Mouse (Mus musculus) forebrain, embryonic 10.5 days (tissue): ENCODE measurements around the gene Pde4b. TPM values are rescaled to one million over a fixed set of nuclear protein-coding genes. Genes with fewer than 3 reads are reported as not detected.
A peak's percentile ranks its signal among the peaks of the same experiment; 100 is the strongest.

Experiments
- DNase-seq: peaks from one replicate; pipeline ENCODE4 v3.0.0-alpha.2; 2017; ENCODE audit warnings: low spot score; ENCODE audit errors: extremely low spot score
- H3K27ac ChIP-seq: fragments of 300-500 bp; sonication (generic); 2 replicates; pipeline ENCODE4 v1.5.1; 2016; ENCODE audit warnings: mild to moderate bottlenecking
- H3K27me3 ChIP-seq: fragments of 300-500 bp; sonication (generic); 2 replicates; pipeline ENCODE4 v1.6.1; 2016; ENCODE audit warnings: mild to moderate bottlenecking; ENCODE audit not compliant: poor library complexity, severe bottlenecking
- H3K36me3 ChIP-seq: fragments of 300-500 bp; sonication (generic); replicated peaks from 2 replicates; pipeline ENCODE4 v1.6.1; 2016; ENCODE audit warnings: mild to moderate bottlenecking, moderate library complexity
- H3K4me1 ChIP-seq: fragments of 300-500 bp; sonication (generic); 2 replicates; pipeline ENCODE4 v1.6.1; 2016
- H3K4me3 ChIP-seq: fragments of 300-500 bp; sonication (generic); 2 replicates; pipeline ENCODE4 v1.5.1; 2016; ENCODE audit warnings: mild to moderate bottlenecking, moderate library complexity
- H3K9me3 ChIP-seq: fragments of 300-500 bp; sonication (generic); 2 replicates; pipeline ENCODE4 v1.6.1; 2016; ENCODE audit warnings: mild to moderate bottlenecking, moderate library complexity
- WGBS: fragments of 180-500 bp; shearing (Covaris S2); methylation state at CpG from one replicate; pipeline ENCODE4 v1.1.7; 2016; 5-methylcytosine and 5-hydroxymethylcytosine counted together
- polyA plus RNA-seq: library from polyadenylated mRNA; unstranded; fragments of >200 nt; fragmentation: Nextera tagmentation; extraction: Ambion mirVana; gene quantifications from 2 replicates; pipeline ENCODE4 v1.2.1, GENCODE M21; 2016

Gene Pde4b
- polyA plus RNA-seq, 1 experiment from 2014 or later, result 6.3 TPM

DNA sequence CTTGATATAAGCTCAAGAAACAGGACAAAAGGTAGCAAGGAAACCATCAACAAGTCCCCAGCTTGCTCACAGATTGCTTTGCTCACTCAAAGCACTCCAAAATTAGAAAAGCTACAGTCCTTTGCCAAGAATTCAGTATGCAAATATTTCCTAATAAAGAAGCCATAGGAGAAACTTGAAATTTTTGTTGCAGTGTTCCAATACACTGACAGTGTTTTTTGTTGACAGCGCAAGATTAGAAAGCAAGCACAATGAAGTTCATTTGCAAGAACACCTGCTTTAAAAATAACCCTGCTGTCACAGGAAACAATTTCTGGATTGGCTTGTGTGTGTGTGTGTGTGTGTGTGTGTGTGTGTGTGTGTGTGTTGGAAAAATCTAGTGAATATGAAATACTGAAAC is 311.2 kb downstream of the Pde4b start:
- Histone ChIP-seq H3K4me3 (no peak overlapping the region), H3K4me1 (no peaks in the 10 kb centered on the region), H3K27ac (no peak overlapping the region), H3K9me3 (peaks cover 5% of the 10 kb centered on the region; the same call in 1 of the 2 replicates), H3K27me3 (no peaks in the 10 kb centered on the region), H3K36me3 (no peaks in the 10 kb centered on the region)
- WGBS, result 98% methylated on average over 1 of the region's 1 CpGs
- no peak for DNase-seq

GRCm38 (mm10) chr4:102406848-102407247 is 319.5 kb downstream of the Pde4b start:
- Histone ChIP-seq H3K27ac (no peak overlapping the region), H3K4me1 (peaks cover 15% of the 10 kb centered on the region), H3K36me3 (no peaks in the 10 kb centered on the region), H3K9me3 (no peaks in the 10 kb centered on the region), H3K27me3 (no peaks in the 10 kb centered on the region), H3K4me3 (no peak overlapping the region)
- 67% methylated on average over 3 of the region's 3 CpGs for WGBS
- DNase-seq, result no peak

DNA sequence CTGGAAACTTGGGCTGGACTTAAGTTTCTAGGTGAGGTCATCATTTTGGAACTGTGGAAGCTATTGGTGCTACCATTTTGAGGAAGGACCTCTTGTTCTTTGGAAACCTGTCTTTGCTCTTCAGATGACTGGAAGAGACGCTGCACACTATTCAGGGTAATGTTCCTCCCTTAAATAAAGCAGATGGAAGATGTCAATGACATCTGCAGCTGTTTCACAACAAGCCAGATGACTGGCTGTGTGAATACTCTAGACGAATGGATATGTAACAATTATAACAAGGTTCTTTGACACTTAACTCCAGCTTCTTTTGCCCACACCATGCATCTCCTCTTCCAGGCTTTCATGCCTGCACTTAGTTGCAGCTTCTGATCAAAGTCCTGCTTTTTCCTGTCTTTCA is 320.8 kb downstream of the Pde4b start:
- H3K36me3 ChIP-seq, result no peaks in the 10 kb centered on the region
- WGBS, result 79% methylated on average over 2 of the region's 2 CpGs
- no peak overlapping the region for H3K4me3 ChIP-seq
- H3K27me3 ChIP-seq, result no peaks in the 10 kb centered on the region
- no peaks in the 10 kb centered on the region for H3K9me3 ChIP-seq
- no peak overlapping the region for H3K27ac ChIP-seq
- peaks cover 17% of the 10 kb centered on the region for H3K4me1 ChIP-seq
- DNase-seq, result no peak

GRCm38 (mm10) chr4:102408938-102409337 is 321.6 kb downstream of the Pde4b start:
- Histone ChIP-seq H3K9me3 (no peaks in the 10 kb centered on the region), H3K4me3 (no peak overlapping the region), H3K27ac (no peak overlapping the region), H3K36me3 (no peaks in the 10 kb centered on the region), H3K4me1 (peaks cover 25% of the 10 kb centered on the region), H3K27me3 (no peaks in the 10 kb centered on the region)
- DNase-seq, result no peak
- WGBS, result 34% methylated on average over 4 of the region's 4 CpGs

DNA sequence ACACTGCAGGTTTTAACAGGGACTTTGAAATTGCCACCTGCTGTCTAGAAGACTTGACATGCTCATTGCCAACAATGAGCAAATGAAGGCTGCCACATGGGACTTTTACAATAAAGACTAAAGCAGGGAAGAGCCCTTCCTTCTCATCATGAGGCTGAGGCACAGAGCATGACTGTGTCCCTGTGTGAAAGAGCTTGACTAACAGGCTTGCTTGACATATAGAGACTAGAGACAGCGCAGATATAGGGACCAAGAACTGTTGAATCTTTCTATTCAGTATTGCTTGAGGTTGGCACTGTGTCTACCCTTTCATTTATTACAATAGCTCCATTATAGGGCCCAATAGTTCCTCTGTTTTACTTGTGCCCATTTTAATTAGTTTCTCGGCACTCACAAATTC is 325.8 kb downstream of the Pde4b start:
- no peaks in the 10 kb centered on the region for H3K36me3 ChIP-seq
- no peak overlapping the region for H3K27ac ChIP-seq
- DNase-seq, result no peak
- no peak overlapping the region for H3K4me3 ChIP-seq
- WGBS, result 74% methylated on average over 2 of the region's 2 CpGs
- H3K4me1 ChIP-seq, result peaks cover 18% of the 10 kb centered on the region
- H3K27me3 ChIP-seq, result no peaks in the 10 kb centered on the region
- no peaks in the 10 kb centered on the region; the same call in 1 of the 2 replicates for H3K9me3 ChIP-seq

DNA sequence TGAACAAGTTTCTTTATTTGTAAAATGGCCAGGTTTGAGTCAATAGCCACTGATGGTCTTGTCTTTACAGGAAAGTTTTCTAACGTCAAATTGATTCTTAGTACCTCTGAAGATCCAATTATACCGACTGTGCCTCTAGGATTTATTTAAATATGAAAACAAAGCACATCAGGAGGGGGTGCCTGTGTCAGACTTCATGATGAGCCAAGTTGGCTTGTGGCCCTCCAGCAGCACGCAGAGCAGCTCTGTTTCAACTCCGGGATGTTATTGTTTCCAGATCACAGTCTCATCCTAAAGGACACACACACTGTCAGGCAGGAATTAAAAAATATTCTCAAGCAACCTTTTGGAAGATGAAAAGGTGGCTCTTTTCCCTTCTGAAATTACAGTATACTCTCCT is 326.5 kb downstream of the Pde4b start:
- WGBS, result 36% methylated on average over 4 of the region's 4 CpGs
- Histone ChIP-seq H3K4me3 (no peak overlapping the region), H3K27me3 (no peaks in the 10 kb centered on the region), H3K36me3 (no peaks in the 10 kb centered on the region), H3K4me1 (peaks cover 16% of the 10 kb centered on the region), H3K9me3 (no peaks in the 10 kb centered on the region; the same call in 1 of the 2 replicates), H3K27ac (no peak overlapping the region)
- DNase-seq, result no peak

DNA sequence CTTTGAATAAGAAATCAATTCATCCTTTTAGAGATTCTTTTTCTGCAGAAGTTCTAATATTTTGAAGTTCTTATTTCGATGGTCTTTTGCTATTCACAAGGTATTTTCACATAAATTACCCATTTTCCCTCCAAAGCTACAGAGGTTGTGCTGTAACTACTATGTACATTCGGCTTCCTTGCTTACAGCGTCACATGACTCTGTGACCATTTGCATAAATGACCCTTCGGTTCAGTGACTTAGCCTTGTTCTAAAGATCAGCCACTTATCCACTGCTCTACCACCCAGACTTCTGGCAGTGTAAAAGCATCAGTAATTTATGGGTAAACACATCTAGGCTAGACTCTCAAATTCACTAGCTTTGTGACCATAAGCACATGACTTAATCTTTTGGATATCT is 327.3 kb downstream of the Pde4b start:
- no peaks in the 10 kb centered on the region for H3K27me3 ChIP-seq
- WGBS, result 90% methylated on average over 4 of the region's 4 CpGs
- DNase-seq, result no peak
- H3K9me3 ChIP-seq, result no peaks in the 10 kb centered on the region; the same call in 1 of the 2 replicates
- no peak overlapping the region for H3K4me3 ChIP-seq
- H3K27ac ChIP-seq, result no peak overlapping the region
- no peaks in the 10 kb centered on the region for H3K36me3 ChIP-seq
- H3K4me1 ChIP-seq, result peaks cover 11% of the 10 kb centered on the region; the same call in 1 of the 2 replicates

- H3K9me3 ChIP-seq, result no peaks in the 10 kb centered on the region; the same call in 1 of the 2 replicates
- peak overlapping the region; percentile 79 for H3K27ac ChIP-seq
- H3K27me3 ChIP-seq, result no peaks in the 10 kb centered on the region
- peak overlapping the region; percentile 16 for H3K4me3 ChIP-seq
- no peaks in the 10 kb centered on the region for H3K36me3 ChIP-seq
- H3K4me1 ChIP-seq, result peaks cover 26% of the 10 kb centered on the region
- WGBS, result 28% methylated on average over 11 of the region's 11 CpGs
- DNase-seq, result peak; percentile 25
Observed at GRCm38 (mm10) chr4:102420794-102421397, 333.6 kb downstream of the Pde4b start.

DNA sequence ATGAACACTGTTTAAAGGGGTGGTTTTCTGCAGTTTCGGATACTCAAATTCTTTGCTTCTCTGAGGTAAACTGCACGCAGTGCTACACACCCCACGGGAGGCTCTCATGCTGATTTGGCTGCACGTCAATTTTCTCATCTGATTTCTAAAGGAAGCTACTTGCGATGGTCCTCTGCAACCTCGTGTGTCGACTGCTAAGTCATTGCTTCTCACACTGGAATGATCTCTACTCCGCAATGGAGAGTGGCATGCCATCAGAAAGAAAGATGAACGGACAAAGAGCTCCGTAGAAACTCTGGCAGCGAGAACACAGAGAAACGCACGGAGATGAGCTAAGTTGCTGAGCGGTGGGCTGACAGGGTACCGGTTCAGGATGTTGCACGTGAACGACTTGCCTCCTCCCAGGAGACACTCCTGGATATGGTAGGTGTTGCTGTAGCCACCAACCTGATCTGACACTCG is 334.1 kb downstream of the Pde4b start:
- WGBS, result 62% methylated on average over 18 of the region's 18 CpGs
- H3K4me3 ChIP-seq, result peak overlapping the region; percentile 16
- DNase-seq, result peak; percentile 17
- H3K9me3 ChIP-seq, result no peaks in the 10 kb centered on the region; the same call in 1 of the 2 replicates
- H3K36me3 ChIP-seq, result no peaks in the 10 kb centered on the region
- no peaks in the 10 kb centered on the region for H3K27me3 ChIP-seq
- peak overlapping the region; percentile 79 for H3K27ac ChIP-seq
- peaks cover 26% of the 10 kb centered on the region for H3K4me1 ChIP-seq

DNA sequence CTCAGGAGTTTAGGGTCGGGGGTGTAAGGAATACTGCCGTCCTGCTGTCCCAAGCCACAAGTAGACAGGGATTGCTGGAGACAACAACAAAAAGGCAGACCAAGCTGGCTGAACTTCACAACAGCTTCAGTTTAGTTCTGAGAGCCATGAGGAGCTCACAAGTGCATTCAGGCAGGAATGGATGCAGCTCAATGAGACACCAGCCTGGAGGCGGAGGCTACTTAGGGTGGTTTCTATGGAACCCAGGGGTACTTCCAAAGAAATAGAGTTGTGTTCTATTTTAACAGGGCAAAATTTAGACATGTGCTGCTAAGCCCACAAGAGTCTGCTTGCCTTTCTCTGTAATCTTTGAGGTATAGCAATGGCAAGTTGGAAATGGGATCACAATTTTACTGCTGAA is 336.8 kb downstream of the Pde4b start:
- peaks cover 26% of the 10 kb centered on the region for H3K4me1 ChIP-seq
- no peaks in the 10 kb centered on the region for H3K36me3 ChIP-seq
- H3K4me3 ChIP-seq, result no peak overlapping the region
- H3K27ac ChIP-seq, result no peak overlapping the region
- H3K27me3 ChIP-seq, result no peaks in the 10 kb centered on the region
- no peaks in the 10 kb centered on the region for H3K9me3 ChIP-seq
- DNase-seq, result no peak
- WGBS, result 86% methylated on average over 3 of the region's 3 CpGs

DNA sequence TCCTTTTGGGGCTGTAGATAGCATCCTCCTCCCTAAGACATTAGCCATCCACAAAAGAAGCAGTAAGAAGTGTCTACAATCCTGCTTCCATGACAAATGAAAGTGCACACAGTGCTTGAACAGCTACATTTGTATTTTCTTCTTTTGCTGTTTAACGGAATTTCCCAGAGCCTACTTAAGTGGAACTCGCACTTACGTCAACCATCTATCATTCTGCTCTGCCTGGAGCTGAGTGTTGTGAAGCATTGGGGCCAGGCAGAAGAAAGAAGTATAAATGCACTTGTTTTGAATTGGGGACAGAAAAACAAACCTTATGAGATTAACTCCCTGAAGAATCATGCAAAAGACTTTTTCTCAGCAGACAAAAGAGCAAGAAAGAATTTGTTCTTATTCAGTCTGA is 338.1 kb downstream of the Pde4b start:
- H3K36me3 ChIP-seq, result no peaks in the 10 kb centered on the region
- peaks cover 22% of the 10 kb centered on the region for H3K4me1 ChIP-seq
- no peak overlapping the region for H3K27ac ChIP-seq
- no peak overlapping the region for H3K4me3 ChIP-seq
- 76% methylated on average over 3 of the region's 3 CpGs for WGBS
- DNase-seq, result no peak
- no peaks in the 10 kb centered on the region for H3K9me3 ChIP-seq
- no peaks in the 10 kb centered on the region for H3K27me3 ChIP-seq

DNA sequence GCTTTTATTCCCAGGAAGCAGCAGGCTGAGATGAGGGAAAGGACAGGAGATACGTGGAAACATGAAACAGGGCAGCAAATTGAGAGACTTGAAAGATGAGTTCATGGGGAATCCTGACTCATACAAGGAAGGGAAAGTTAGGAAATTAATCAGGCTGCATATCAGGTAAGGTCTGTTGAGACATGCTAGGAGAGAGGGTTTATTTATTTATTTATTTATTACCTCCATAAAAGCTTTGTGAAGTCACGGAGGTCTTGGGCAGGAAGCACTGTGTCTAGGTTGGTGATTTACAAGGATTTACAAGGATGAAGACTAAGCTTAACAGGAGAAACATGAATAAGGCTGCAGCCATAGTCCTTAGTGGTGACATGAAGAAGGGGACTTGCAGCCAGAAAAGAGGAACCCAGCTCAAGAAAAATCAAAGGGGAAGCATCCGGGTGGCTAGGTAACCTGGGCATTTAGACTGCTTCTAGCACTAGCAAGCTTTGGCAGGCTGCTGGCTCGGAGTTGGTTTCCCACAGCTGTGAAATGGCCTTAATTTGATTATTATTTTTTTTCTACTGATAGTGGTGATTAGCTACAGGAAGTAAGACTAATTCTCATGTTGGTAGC is 342.5 kb downstream of the Pde4b start:
- WGBS, result 77% methylated on average over 4 of the region's 4 CpGs
- Histone ChIP-seq H3K36me3 (no peaks in the 10 kb centered on the region), H3K4me1 (peaks cover 15% of the 10 kb centered on the region), H3K27me3 (no peaks in the 10 kb centered on the region), H3K4me3 (no peak overlapping the region), H3K9me3 (no peaks in the 10 kb centered on the region), H3K27ac (no peak overlapping the region)
- DNase-seq, result no peak

- Histone ChIP-seq H3K9me3 (no peaks in the 10 kb centered on the region), H3K36me3 (no peaks in the 10 kb centered on the region), H3K27ac (no peak overlapping the region), H3K27me3 (no peaks in the 10 kb centered on the region), H3K4me3 (no peak overlapping the region), H3K4me1 (peaks cover 10% of the 10 kb centered on the region)
- DNase-seq, result no peak
- WGBS, result 63% methylated on average over 9 of the region's 9 CpGs
Observed at GRCm38 (mm10) chr4:102432040-102432782, 344.9 kb downstream of the Pde4b start.
